Mouse (Mus musculus) bone marrow, adult 2 months (tissue): ENCODE results near the gene Zfp952.

ENCODE experiments used
- CTCF ChIP-seq: fragments of 200-500 bp; IDR thresholded peaks from 2 replicates; pipeline ENCODE4 v1.5.1; 2011; ENCODE audit warnings: low read length, control low read depth; ENCODE audit not compliant: control insufficient read depth, insufficient read depth
- POLR2A ChIP-seq: fragments of 200-500 bp; IDR thresholded peaks from 2 replicates; pipeline ENCODE4 v1.6.1; 2011; ENCODE audit warnings: low read depth, mild to moderate bottlenecking, control low read depth, low read length, borderline replicate concordance; ENCODE audit not compliant: control insufficient read depth

DNA sequence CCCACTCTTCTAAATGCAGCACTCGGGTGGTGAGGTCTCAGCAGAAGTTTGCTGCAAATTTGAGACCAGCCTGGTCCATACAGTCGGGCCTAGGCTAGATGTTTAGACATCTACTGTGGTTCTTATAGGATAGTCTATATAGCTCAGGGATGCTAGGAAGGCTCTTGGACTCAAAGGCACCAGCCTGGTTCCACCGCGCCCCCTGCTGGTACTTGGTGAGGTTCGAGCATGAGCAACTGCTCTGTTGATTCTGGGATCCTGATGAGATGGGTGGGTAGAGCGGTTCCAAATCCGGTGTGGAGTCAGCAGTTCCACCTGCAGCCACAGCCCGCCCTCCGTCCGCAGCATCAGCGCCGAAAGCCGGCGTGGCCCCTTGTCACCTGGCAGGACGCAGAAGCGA is 41.5 kb upstream of the Zfp952 start:
- no peak for TF ChIP-seq POLR2A
- TF ChIP-seq CTCF = peak; percentile 92
